Mouse (Mus musculus) myocyte (in vitro differentiated cells): ENCODE measurements at regions not wholly inside any gene's neighbourhood (a gene's known extent, or its start where the extent isn't known, plus 50 kb on each side); places are given as distances from the start of the nearest gene placed in this dataset.

ENCODE experiments used
- CEBPB ChIP-seq: IDR thresholded peaks from 2 replicates; pipeline ENCODE4 v1.6.1; 2011; ENCODE audit warnings: mild to moderate bottlenecking, moderate library complexity; ENCODE audit not compliant: poor library complexity, insufficient read depth, severe bottlenecking
- E2F4 ChIP-seq: IDR thresholded peaks from one replicate; pipeline ENCODE4 v1.6.1; 2011; ENCODE audit warnings: mild to moderate bottlenecking, control low read depth, moderate library complexity; ENCODE audit not compliant: insufficient read depth
- MAX ChIP-seq: IDR thresholded peaks from one replicate; pipeline ENCODE4 v1.6.1; 2011; ENCODE audit warnings: low read depth, mild to moderate bottlenecking, control low read depth
- MYOG ChIP-seq, 3 experiments: IDR thresholded peaks; one replicate each; pipeline ENCODE4 v1.6.1; 2011; ENCODE audit warnings: control low read depth in 2 of 3, low read depth in 2 of 3, mild to moderate bottlenecking in 2 of 3; ENCODE audit not compliant: insufficient read length in 2 of 3, control insufficient read depth in 1 of 3, insufficient read depth in 1 of 3
- POLR2A ChIP-seq: IDR thresholded peaks from one replicate; pipeline ENCODE4 v1.6.1; 2011; ENCODE audit warnings: low read depth, mild to moderate bottlenecking, control low read depth, moderate library complexity; ENCODE audit not compliant: insufficient read length
- SRF ChIP-seq: IDR thresholded peaks from one replicate; pipeline ENCODE4 v1.6.1; 2011; ENCODE audit warnings: low read depth; ENCODE audit not compliant: control insufficient read depth, insufficient read length
- TCF12 ChIP-seq: IDR thresholded peaks from one replicate; pipeline ENCODE4 v1.6.1; 2011; ENCODE audit warnings: mild to moderate bottlenecking, control low read depth; ENCODE audit not compliant: poor library complexity, insufficient read depth, severe bottlenecking
- TCF3 ChIP-seq: IDR thresholded peaks from one replicate; pipeline ENCODE4 v1.6.1; 2011; ENCODE audit warnings: low read depth, control low read depth; ENCODE audit not compliant: insufficient read length
- USF1 ChIP-seq: IDR thresholded peaks from one replicate; pipeline ENCODE4 v1.6.1; 2011; ENCODE audit warnings: low read depth, mild to moderate bottlenecking, control low read depth, moderate library complexity

DNA sequence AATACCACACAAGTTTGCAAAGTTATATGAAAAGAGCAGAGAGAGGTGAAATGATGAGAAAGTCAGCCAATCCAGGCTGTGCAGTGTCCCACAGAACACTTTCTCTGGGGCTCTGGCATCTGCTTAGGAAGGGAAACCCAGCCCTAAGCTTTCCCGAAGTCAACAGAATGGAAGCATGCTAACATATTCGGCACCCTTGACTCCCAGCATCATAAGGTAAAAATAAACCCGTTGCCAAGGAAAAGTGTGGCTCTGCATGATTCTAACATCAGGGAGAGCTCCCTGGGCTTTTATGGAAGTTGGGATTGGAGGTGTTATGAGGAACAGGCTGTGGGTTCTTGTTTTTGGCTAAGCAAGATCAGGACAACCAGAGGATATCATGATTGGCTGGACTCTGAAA lies 74.8 kb downstream of the Kcnf1 start:
- TF ChIP-seq POLR2A (no peak), MYOG (IDR thresholded peaks at IDR 0.05; ENCODE audit: control insufficient read depth in 1 of 3, insufficient read depth in 1 of 3, insufficient read length in 2 of 3, low read depth in 2 of 3) (no peak), TCF12 (no peak), MAX (no peak), TCF3 (no peak), SRF (no peak), CEBPB (no peak), USF1 (no peak), E2F4 (no peak)
